In genomic region chr16:68614041-68614440, GRCm38 (mm10) we compare ENCODE assay signal across 11 mouse cellular contexts.
DNase-seq lines count a peak whose midpoint lies in the region; ATAC-seq and TF ChIP-seq lines count a peak whose summit lies in the region.
"Had no signal": no experiment of that assay in that cellular context is flagged by ENCODE, and none has a peak within 500 bp of the region (broad histone marks: within the 10 kb centered on the region; RNA-seq: fewer than 3 reads in every experiment).

No protein-coding gene starts in this region.

- no peak overlapping the region for H3K9ac ChIP-seq in kidney, postnatal 0 days (ENCODE audit: low read depth, low read length)

- no peaks in the 10 kb centered on the region for H3K4me1 ChIP-seq in kidney, postnatal 0 days (replicated peaks; ENCODE audit: insufficient read depth, low read length)
- no peaks in the 10 kb centered on the region for H3K4me1 ChIP-seq in kidney, adult 2 months (ENCODE audit: control insufficient read depth, insufficient read depth, low read length)
- no peaks in the 10 kb centered on the region for H3K4me1 ChIP-seq in embryonic facial prominence, embryonic 10.5 days

- 68% methylated on average over 2 of the region's 2 CpGs for WGBS in kidney, postnatal 0 days
- WGBS in kidney, adult 2 months: 70% methylated on average over 2 of the region's 2 CpGs
- WGBS in embryonic facial prominence, embryonic 10.5 days: 77% methylated on average over 2 of the region's 2 CpGs

- TF ChIP-seq POLR2A in kidney, adult 2 months (IDR thresholded peaks at IDR 0.05; ENCODE audit: low read depth, low read length): no peak

- H3K27ac ChIP-seq in kidney, postnatal 0 days: no peak overlapping the region
- no peak overlapping the region for H3K27ac ChIP-seq in kidney, adult 2 months (ENCODE audit: insufficient read depth, low read depth, low read length)
- no peak overlapping the region for H3K27ac ChIP-seq in embryonic facial prominence, embryonic 10.5 days (replicated peaks)

- ATAC-seq in kidney, postnatal 0 days (replicated peaks; ENCODE audit: low FRiP score, low read depth): no peak
- ATAC-seq: activated CD4-positive, CD25-positive, alpha-beta regulatory T cell, adult 4 months had no signal

- no peaks in the 10 kb centered on the region for H3K9me3 ChIP-seq in kidney, postnatal 0 days (replicated peaks; ENCODE audit: low read length)
- no peaks in the 10 kb centered on the region for H3K9me3 ChIP-seq in embryonic facial prominence, embryonic 10.5 days

- peak; percentile 40 for DNase-seq in kidney, postnatal 0 days (ENCODE audit: low spot score)
- no peak for DNase-seq in kidney, adult 2 months
- peak; percentile 86 for DNase-seq in 416B (ENCODE audit: low read depth)
- peak; percentile 59 for DNase-seq in ES-CJ7 (ENCODE audit: low read depth, low spot score)
- DNase-seq in embryonic facial prominence, embryonic 10.5 days (ENCODE audit: low spot score): peak; percentile 16
- DNase-seq in frontal cortex, postnatal 36 days (ENCODE audit: low spot score in 2 of 2): no peak
- DNase-seq in kidney, postnatal 4 days: no peak
- DNase-seq: cerebellum, adult 18-20 months; lung, postnatal 36 days; thymus, postnatal 36 days had no signal

- peak; percentile 66 for TF ChIP-seq CTCF in kidney, postnatal 0 days (IDR thresholded peaks at IDR 0.05; ENCODE audit: low read depth)
- no peak for TF ChIP-seq CTCF in kidney, adult 2 months (conservative IDR thresholded peaks at IDR 0.05; ENCODE audit: insufficient read depth, insufficient read length, low read depth, low read length)

- H3K36me3 ChIP-seq in kidney, postnatal 0 days (ENCODE audit: insufficient read depth, low read length): no peaks in the 10 kb centered on the region
- H3K36me3 ChIP-seq in kidney, adult 2 months (ENCODE audit: control insufficient read depth, insufficient read depth, low read length): no peaks in the 10 kb centered on the region
- H3K36me3 ChIP-seq in embryonic facial prominence, embryonic 10.5 days (replicated peaks): no peaks in the 10 kb centered on the region

- no peaks in the 10 kb centered on the region for H3K27me3 ChIP-seq in kidney, postnatal 0 days (ENCODE audit: insufficient read depth, low read length)
- no peaks in the 10 kb centered on the region for H3K27me3 ChIP-seq in kidney, adult 2 months (replicated peaks; ENCODE audit: control insufficient read depth, insufficient read depth, low read length)
- no peaks in the 10 kb centered on the region for H3K27me3 ChIP-seq in embryonic facial prominence, embryonic 10.5 days (replicated peaks; ENCODE audit: low read depth, poor library complexity, severe bottlenecking)

- no peak overlapping the region for H3K4me3 ChIP-seq in kidney, postnatal 0 days (replicated peaks; ENCODE audit: low read depth, low read length)
- H3K4me3 ChIP-seq in kidney, adult 2 months (ENCODE audit: insufficient read depth, low read depth, low read length): no peak overlapping the region
- no peak overlapping the region for H3K4me3 ChIP-seq in embryonic facial prominence, embryonic 10.5 days

- no peak overlapping the region for H3K4me2 ChIP-seq in kidney, postnatal 0 days (ENCODE audit: low read length)

Comparison
In these comparisons a context has a peak if more than half of its experiments do, and no peak if none do; other contexts are left out.
1. DNase-seq: peak in kidney, postnatal 0 days (single experiment), 416B (single experiment), ES-CJ7 (single experiment) and embryonic facial prominence, embryonic 10.5 days (single experiment); none in kidney, adult 2 months (single experiment), frontal cortex, postnatal 36 days (0 of 2) and kidney, postnatal 4 days (0 of 2).